Mouse (Mus musculus) layer of hippocampus, adult 9-10 months (tissue): ENCODE measurements around the gene Pcolce2.

ENCODE experiments used
- DNase-seq: peaks from one replicate; pipeline ENCODE4 v3.0.0; 2022; ENCODE audit warnings: low spot score

Gene Pcolce2

DNA sequence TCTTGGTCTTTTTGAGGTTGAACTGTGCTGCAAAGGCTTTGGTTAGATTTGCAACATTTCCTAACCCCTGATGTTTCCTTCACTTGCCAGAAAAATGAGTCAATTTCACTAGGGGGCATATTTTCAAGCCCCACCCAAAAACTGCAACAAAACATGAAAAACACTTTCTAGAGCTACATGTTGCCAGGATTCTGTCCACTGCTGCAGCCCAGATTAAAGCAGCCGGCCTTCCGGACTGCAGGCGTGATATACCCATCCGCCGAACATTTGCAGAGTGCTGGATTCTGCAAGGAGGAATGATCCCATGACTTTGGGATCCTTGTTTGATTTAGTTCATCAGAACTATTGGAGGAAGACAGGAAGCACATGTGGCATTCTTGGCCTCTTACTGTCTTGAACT, 17.0 kb downstream of the Pcolce2 start:
- no peak for DNase-seq

GRCm38 (mm10) chr9:95657941-95658340, 20.5 kb downstream of the Pcolce2 start:
- no peak for DNase-seq

- no peak for DNase-seq
Measured at GRCm38 (mm10) chr9:95664290-95664989, 27.0 kb downstream of the Pcolce2 start.

GRCm38 (mm10) chr9:95665835-95666234, 28.4 kb downstream of the Pcolce2 start:
- no peak for DNase-seq

DNA sequence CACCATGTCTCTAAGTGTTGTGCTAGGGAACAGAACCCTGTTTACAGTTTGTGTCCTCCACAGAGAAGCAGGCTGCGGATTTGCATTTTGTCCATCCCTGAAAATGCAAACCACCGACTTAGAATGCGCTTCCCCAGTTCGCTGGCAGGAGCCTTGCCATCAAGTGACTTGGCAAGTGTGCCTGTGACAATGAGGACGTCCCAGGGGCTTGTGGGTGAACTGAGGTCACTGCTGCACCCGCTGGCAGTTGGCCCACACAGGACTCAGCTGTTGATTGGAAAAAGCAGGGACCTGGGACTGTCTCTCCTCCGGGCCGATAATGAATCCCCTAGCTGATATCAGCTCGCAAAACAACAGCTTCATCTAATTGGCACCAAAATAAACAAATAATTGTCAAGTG, 30.4 kb downstream of the Pcolce2 start:
- DNase-seq = peak; percentile 21

- no peak for DNase-seq
Measured at GRCm38 (mm10) chr9:95668306-95668705, 30.9 kb downstream of the Pcolce2 start.

GRCm38 (mm10) chr9:95672331-95672730, 34.9 kb downstream of the Pcolce2 start:
- no peak for DNase-seq

GRCm38 (mm10) chr9:95672760-95673159, 35.4 kb downstream of the Pcolce2 start:
- no peak for DNase-seq

GRCm38 (mm10) chr9:95675064-95675699, 37.8 kb downstream of the Pcolce2 start:
- no peak for DNase-seq

DNA sequence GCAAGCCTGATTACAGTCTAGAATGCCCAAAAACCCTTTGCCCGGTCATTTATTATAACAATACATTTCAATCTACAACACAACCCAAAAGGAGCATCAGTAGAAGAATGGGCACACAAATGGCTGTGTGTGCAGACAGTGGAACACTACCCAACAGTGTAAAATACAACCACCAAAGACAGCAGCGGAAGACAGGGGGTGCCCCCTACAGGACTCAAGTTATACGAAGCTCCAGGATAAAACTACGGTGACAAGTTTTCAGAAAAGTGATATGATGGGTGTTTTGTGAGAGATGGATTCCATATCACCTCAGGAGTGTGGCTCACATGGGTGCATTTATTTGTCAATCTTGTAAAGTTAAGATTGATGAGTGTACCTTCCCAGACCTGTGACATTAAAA, 38.6 kb downstream of the Pcolce2 start:
- DNase-seq = no peak

- DNase-seq = no peak
Measured at GRCm38 (mm10) chr9:95679966-95680365, 42.6 kb downstream of the Pcolce2 start.

- no peak for DNase-seq
Measured at GRCm38 (mm10) chr9:95680691-95681090, 43.3 kb downstream of the Pcolce2 start.

DNA sequence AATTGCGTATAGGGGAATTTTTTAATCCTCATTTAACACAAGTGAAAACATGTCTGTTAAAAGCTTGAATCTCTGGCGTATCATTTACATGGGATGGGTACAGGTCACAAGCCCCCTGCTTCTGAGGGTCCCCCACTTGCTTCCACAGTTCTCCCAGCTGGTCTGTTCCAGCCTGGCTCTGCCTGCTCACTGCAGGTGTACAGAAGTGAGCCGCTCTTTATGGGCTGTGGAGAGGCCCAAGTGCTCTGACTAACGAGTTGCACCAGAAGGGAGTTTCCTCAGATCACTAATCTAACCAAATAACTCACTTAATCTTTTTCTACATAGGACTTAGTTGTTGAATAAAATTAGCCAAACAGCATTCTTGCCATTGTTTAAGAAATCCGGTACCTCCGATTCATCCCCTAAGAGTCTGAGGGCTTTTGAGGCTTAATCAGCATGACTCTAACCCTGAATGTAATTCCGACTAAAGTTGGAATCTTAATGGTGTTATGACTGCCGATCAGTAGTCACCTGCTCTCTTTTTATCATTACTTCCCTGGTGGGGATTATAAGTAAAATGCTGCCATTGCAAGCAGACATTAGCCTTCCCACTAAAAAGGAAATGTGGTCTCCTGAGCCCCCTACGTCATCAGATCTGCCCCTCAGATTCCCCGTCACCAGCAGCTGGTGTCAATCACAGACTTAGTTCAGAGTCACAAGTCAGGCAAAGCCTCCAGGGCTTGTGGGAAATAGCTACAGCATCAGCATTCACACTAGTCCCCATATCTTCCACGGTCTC, 48.4 kb downstream of the Pcolce2 start:
- DNase-seq = no peak

DNA sequence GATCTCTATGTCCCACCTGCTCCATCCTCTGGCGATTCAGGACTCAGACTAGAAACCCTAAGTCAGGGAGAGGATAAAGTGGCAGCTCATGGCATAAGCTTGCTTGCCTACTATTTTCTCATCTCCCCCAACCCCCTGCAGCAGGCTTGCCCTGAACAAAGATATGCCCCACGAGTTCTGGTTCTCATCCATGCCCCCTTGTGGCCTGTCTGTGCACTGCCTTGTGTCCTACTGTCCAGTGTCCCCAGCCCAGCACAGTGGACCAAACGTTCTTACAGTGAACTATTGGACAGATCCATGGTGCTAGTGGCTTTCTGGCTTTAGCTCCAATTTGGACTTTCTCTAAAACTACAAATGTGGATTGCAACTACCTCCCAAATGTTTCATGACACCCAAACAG, 50.7 kb downstream of the Pcolce2 start:
- DNase-seq = no peak

DNA sequence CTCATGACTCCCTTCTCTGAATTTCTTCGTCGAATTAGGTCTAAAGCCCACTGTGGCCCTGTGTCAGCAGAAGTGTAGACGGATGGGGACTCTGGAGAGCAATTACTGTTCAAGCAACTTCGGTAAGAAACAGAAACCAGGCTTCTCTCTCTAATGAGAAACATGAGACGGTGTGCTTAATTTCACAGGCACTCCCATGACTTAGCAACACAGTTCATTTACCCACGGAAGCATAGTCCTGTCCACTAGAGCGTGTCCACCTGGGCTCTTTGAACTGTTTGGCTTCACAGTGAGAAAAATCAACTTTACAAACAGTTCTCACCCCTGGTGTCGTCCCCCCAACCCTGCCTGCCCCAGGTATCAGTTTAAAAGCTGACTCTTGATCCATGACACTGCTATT, 55.4 kb downstream of the Pcolce2 start:
- no peak for DNase-seq

DNA sequence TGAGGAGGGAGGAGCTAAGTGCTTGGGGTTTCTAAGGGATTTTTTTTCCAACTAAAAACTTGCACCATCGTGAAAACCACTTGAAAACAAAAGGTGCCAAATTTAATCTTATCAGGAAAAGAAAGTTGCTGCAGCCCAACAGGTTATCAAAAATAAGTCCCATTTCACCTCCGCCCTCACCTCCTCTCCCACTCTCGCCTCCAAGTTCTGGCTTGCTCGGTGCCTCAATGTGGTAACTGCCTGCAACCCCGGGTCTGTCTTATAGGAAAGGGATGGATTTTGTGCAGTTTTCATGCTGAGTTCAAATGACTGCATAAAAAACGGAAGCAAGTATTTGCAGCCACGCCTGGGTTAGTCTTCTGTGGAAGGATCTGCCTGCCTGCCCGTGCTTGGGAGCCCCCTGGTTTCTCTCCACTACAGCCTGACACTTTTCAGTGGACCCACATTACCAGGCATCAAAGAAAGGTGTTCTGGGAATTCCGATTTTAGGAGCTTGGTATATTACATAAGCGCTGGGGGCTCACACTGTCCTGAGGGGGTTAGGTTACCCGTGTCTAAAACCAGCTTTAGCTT, 56.2 kb downstream of the Pcolce2 start:
- DNase-seq = no peak

GRCm38 (mm10) chr9:95694526-95694925, 57.1 kb downstream of the Pcolce2 start:
- no peak for DNase-seq

DNA sequence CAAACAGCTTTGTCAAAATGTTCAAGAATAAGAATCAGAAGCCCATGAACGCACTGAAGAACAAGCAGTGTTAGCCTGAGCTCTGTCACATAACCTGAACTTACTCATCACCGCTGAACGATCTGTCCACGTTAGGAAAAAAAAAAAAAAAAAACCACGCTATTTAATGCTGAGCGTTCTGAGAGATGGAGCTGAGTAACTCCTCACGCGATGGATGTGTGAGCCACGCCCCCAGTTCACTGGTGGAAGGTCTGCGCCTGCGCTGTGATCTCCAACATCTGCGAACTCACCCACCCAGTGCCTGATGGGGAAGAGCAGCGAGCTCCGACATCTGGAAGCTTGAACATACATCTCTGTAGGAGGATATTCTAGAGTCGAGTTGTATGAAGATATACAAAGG, 57.6 kb downstream of the Pcolce2 start:
- no peak for DNase-seq

DNA sequence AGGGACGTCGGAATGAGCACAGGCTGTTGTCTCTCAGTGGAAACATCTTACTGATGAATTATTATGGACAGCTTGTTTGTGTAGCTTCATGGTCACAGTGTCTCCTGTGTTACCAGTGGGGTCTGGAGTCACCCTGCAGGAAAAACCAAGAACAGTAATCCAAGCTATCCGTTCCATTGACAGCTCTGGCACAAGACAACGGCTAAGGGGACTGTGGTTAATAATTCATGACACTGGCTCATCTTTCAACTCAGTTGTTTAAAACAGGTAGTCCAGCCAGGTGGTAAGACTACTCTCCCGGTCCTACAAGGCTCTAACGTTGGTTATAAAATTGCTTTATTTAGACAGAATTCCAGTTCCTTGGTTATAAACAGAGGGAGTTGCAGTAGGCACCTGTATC, 59.2 kb downstream of the Pcolce2 start:
- DNase-seq = no peak

- DNase-seq = no peak
Measured at GRCm38 (mm10) chr9:95697808-95698207, 60.4 kb downstream of the Pcolce2 start.

- DNase-seq = peak; percentile 18
Measured at GRCm38 (mm10) chr9:95699273-95699672, 61.9 kb downstream of the Pcolce2 start.

DNA sequence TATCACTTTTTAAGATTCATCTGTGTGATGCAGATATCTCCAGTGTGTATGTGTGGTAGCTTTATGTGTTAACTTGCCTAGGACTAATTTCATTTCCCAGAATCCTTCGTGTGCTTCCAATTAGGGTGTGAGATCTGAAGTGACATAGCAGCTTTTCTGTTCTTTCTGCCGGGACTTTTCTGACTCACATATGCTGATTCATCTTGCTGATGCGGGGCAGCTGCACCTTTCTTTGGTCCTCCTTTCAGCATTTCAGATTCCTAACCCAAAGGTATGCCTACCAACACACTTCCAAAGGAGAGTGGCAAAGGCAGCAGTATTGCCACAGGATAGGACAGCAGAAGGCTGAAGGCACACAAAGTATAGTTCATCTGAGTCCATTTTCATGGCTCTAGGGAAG, 66.7 kb downstream of the Pcolce2 start:
- no peak for DNase-seq

DNA sequence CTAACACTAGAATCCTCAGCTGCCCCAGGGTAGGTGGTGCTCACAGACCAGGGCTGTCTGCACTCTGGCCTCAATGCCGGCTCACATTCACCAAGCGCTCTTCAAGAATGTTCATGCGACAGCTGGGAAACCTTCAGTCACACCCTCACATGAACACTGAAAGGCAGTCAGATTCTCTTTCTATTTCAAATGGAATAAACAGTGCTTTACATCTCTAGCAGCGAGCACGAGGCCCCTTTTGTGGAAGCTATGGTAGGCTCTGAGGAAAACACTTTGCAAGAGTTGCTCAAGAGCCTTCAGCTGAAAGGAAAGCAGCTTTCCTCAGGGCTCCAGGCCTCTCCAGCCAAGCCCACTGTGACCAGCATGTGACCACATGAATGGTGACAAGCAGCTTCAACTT, 68.0 kb downstream of the Pcolce2 start:
- DNase-seq = no peak
